Mouse (Mus musculus) urinary bladder, postnatal 4 days (tissue): ENCODE data around the gene Amn.

ENCODE experiments used
- DNase-seq, 2 experiments: peaks; one replicate each; pipeline ENCODE4 v3.0.0; 2021 to 2022; ENCODE audit warnings: low spot score in 2 of 2

The Amn gene

DNA sequence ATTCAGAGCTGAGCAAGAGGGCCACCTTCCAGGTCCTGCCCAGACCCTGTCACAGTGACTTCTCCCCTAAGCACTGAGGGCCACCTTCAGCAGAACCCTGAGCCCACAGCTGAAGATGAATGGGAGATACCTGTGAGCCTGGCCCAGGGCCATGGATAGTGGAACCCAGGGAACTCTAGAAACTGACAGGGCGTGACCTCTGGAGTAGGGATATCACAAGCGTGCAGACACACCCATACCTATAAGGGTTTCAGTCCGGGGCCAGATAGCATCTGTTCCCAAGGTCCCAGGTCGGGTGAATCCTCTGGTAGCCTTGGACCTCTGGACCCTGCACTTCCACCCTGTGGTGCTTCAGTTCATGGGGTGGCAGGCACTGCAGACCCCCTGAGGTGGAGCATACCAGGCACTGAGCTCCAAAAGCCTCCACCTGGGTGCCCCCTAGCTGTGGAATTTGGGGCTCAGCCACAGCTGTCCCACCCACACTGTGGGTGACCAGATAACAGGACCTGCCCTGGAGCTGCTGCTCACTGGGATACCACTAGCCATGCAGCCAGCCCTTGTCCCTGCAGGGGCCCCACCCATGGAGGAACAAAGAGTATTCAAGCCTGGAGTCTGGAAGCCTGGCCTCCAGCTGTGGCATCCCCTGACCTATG is 3.1 kb upstream of the Amn start:
- no peak for DNase-seq

DNA sequence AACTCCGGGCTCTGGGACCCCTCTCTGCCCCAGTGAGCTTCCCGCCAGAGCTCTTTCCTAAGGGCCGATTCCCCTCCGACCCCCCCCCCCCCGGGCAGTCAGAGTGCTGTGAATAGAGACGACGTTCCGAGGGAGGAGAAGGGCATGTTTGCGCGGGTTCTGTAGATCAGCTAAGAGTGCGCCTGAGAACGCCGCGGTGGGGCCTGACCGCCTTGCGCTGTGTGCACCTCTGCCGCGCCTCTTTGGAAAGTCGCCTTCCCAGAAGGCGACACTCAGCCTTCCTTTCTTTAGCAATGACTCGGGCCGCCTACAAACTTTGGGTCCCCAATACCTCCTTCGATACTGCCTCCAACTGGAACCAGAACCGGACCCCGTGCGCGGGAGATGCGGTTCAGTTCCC is 511 bp downstream of the Amn start:
- DNase-seq, result no peak

DNA sequence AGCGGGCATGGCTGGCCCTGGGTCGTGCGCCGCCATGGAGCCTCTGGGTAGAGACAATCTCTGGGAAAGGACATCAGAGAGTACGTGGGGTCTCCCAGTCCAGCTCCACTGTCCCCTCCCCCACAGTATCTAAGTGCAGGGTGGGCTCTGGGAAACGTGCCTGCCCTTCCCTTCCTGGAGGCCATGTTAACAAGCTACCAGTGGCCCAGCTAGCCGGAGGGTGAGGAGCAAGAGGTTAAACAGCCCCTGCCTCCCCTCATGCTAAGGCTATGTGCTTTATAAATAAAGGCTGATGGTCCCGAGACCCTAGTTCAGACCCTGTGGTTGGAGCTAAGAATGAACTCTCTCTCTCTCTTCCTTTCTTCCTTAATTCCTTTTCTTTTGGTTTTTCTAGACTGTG is 1.1 kb downstream of the Amn start:
- DNase-seq, result no peak

DNA sequence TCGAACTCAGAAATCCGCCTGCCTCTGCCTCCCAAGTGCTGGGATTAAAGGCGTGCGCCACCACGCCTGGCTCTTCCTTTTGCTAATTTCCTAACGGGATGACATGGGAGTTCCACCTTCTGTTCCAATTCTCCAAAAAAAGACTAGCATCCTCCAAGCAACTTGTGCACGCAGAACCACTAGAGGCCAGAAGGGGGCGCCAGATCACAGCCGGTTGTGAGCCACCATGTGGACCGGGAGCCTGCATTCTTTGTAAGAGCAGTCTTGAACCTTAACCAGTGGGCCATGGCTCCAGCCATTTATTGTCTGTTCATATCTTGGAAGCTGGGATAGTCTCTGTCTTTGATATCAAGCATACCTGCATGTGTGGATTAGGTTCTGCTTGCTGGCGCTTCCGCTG is 1.5 kb downstream of the Amn start:
- peak; percentile 61 to 81 for DNase-seq

DNA sequence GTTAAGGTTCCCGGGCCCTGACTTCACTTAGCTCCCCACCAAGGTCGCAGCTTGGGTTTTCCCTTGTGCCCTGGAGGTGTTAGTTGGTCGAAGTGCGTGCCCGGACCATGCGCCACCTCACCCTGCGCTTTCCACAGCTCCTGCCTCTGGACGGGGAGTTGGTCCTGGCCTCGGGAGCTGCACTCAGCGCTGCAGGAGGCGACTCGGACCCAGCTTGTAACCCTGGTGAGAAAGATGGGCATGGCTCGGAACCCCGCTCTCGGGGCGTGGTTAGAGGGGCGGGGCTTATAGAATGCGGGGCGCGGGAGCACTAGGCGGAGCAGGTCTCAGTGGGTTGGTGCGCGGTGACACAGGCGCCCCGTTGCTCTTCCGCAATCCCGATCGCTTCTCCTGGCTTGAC is 3.1 kb downstream of the Amn start:
- DNase-seq, result no peak

DNA sequence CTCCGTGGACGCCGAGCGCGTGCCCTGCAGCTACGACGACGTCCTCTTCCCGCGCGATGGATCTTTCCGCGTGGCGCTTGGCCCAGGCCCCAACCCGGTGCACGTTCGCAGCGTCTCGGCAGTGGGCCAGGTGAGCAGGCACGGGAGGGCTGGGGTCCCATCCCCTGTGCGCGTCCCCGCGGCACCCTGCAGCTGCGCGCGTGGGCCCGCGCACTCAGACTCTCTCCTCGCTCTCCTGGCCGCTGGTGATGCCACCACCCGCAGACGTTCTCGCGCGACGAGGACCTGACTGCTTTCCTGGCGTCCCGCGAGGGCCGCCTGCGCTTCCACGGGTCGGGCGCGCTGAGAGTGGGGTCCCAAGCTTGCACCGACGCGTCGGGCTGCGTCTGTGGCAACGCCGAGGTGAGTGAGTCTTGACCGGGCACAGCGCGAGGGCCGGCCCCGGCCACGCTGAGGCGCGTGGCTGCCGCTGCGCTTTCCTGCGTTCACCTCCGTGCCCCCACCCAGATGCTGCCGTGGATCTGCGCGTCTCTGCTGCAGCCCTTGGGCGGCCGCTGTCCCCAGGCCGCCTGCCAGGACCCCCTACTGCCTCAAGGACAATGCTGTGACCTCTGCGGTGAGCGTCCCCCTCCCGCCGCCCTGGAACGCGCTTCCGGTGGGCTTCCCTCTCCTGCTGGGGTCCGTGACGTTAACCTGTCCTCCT is 3.7 kb downstream of the Amn start:
- no peak for DNase-seq

DNA sequence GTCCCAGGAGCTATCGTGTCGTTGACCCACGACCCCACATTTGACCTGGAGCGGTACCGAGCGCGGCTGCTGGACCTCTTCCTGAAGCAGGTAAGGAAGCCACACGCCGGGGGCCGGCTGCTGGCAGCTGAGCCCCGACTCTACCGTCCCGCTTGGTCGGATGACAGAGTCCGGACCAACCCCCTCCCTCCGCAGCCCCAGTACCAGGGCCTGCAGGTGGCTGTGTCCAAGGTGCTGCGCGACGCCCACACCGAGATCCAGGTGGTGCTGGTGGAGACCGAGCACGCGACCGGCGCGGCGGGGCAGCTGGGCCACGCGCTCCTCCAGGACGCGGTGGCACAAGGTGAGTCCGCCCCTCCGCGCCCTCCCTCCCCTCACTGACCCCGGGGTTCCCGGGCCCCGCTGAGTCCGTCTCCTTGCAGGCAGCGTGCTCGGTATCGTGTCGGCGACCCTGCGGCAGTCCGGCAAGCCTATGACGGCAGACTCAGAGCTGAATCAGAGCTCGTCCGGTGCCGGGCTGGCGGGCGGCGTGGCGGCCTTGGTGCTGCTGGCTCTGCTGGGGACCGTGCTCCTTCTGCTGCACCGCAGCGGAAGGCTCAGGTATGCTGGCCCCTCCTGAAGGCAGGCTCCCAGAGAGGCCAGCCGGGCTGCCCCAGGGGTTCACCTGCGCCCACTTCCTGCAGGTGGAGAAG is 4.4 kb downstream of the Amn start:
- DNase-seq, result no peak

DNA sequence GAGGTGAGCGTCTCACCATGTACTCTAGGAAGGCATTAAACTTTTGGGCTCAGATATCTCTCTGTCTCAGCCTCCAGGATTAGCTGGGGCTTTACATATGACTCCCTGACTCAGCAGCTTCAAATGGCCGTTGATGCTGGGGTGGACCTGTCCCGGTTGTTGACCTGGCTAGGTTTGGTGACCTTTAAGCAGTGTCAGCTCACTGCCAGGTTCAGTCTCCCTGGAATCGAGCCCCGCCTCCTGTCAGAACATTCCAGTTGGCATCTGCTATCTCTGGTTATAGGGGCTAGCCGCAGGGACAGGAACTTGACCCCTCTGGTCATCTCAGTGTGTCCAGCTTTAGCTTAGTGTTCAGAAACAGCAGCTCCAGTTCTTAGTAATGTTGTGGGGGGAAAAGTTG is 5.5 kb downstream of the Amn start:
- DNase-seq, result no peak

DNA sequence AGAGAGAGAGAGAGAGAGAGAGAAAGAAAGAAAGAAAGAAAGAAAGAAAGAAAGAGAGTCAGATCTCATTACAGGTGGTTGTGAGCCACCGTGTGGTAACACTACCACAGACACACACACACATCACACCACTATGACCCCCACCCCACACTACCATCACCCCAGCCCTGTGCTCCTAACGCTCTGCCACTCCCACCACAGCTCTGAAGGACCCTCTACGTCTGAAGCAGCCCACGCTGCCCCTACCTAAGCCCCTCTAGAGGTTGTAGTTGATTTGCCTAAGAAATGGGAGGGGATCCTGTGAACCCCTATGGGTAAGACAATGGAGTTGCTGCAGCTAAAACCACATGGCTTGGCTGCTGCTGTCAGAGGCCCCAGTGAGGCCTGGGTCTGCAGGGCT is 12.7 kb downstream of the Amn start:
- no peak for DNase-seq

DNA sequence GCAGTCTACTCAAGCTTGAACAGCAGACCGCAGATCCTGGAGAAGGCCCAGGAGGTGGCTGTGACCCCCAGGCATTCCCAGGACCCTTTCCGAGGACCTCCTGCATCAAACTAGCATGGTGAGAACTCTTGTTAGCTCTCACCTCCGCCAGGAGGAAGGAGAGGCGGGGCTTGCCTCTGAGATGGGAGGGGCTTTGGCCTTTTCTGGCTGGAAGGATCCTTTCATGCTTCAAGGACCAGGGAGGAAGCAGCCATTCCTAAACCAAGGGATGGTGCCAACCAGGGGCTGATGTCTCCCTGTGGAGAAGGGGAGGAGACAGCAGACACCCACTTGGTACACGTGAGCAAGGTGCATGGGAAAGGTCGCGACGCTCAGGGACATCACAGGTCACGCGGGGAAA is 13.6 kb downstream of the Amn start:
- DNase-seq, result no peak

DNA sequence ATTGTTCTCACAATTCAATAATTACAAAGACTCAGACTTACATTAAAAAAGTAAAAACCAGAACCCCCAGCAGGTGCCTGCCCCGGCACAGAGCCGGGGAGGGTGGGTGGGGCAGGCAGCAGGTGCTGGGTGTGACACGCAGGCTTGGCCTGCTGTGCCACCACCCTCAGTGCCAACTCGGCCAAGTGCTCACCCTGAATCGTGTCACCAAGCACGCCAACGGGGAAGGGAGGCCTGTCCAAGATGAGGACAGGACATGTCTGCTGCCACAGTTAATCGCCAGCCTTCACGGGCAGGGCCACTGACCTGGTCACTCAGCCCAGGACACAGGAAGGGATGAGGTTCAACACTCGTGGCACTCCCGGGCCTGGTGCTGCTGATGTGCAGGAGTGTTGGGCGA is 22.1 kb downstream of the Amn start:
- DNase-seq, result no peak

DNA sequence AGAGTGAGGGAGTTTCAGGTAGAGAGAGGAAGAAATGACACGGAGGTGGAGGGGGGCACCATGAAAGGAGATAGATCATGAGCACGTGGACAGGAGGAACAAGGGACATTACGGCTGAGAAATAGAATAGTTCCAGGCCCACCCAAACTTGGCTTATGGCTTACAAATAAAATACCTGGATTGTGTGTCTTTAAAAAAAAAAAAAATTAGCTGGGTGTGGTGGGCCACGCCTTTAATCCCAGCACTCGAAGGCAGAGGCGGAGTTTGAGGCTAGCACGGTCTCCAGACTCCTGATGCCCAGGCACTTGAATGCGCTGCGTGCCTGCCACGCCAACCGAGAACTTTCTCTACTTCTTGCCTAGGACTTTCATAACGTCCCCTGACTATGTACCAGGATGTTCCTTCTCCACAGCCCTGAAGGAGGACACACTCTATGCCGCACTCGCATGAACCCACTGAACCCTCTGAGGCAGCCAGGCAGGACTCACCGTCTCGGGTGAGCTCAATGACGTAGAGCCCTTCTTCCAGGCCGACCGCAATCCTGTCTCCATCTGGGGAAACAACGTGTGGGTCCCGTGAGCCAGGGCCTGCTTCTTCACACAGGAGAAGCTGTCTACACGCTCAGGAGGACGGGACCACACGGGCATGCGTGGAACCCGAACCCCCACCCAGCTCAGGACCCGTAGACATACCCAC is 30.6 kb downstream of the Amn start:
- DNase-seq, result no peak

DNA sequence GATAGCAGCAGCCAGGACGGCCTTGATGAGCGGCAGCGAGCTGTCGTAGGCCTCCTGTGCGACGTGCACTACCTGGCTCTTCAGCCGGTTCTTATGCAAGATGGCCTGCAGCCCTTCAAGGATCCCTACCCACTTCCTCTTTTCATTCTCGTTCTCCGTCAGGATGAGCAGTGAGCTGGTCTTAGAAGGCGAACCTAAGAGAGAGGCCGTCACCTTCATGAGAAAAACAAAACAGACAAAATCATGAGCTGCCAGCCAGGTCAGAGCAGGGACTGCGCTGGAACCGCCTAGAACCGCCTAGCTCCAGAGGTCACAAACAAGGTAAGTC is 31.1 kb downstream of the Amn start:
- DNase-seq, result no peak

DNA sequence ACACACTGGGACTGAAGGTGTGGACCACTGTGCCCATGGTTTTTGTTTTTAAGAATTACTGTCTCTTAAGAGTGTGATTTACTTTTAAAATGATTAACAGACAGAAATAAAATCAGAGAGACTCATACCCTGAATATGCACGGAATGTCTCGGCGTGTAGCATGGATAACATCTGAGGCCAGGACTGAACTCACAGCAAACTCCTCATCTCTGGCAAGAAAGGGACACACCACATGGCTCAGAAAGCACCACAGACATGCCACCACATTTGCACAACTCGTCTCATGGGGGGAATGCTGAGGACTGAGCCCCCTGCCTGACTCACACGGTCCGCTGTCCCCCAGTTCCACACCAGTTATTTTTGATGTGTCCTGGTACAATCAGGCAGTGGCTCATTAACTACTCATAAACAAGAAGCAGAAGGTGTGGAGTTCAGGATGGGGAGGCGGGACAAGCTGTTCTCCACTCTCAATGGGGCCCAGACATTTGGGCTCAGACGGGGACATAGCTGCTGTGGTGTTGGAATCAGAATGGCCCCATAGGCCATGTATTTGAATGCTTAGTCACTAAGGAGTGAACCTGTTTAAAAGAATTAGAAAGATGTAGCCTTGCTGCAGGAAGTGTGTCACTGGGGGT is 32.9 kb downstream of the Amn start:
- no peak for DNase-seq

DNA sequence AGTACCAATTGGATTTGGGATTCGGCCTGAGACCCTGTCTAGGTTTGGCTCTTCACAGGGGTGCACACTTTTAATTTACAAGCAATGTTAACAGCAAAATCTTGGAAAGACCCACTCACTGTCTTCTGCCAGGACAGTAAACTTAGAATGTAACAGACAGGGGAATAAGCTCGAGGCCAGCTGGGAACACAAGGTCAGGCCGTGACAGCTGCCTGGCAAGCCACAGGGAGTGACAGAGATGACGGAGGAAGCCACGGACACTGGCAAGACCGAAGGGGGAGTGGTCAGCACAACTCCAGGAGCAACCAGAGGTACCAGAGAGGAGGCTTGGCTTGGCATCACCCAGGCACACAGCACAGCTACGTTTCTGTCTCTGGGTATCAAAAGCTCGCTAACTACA is 35.9 kb downstream of the Amn start:
- no peak for DNase-seq

DNA sequence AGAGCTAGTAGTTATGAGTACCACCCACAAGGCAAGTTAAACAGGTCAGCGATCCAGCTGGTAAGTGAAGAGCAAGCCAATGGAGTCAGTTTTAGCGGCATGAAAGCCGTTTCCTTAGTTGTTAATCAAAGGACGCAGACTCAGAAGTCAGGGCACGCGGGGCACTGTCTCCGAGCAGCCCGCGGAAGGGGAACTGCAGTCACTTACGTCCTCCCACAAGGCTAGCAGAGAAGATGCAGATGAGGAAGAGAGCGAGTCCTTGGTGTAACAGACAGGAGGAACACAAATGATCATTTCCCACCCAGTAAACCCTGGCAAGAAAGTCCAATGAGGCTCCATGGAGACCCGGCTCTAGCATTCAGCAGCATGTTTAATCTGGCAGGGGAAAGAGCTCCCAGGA is 38.4 kb downstream of the Amn start:
- no peak for DNase-seq

DNA sequence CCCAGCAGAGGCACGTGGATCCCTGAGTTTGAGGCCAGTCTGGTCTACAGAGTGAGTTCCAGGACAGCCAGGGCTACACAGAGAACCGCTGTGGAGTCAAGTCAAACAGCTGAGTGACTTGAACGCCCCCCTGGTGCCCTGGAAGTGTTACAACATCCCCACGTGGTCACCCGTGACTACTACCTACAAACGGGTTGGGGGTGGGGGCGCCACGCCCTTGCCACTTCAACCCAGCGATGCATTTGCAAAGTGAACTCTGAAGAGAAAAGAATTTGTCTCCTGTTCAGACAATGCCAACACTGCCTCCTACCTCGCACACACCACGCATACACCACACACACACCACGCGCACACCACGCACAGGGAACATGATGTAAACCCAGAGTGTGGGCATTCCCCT is 39.0 kb downstream of the Amn start:
- no peak for DNase-seq

DNA sequence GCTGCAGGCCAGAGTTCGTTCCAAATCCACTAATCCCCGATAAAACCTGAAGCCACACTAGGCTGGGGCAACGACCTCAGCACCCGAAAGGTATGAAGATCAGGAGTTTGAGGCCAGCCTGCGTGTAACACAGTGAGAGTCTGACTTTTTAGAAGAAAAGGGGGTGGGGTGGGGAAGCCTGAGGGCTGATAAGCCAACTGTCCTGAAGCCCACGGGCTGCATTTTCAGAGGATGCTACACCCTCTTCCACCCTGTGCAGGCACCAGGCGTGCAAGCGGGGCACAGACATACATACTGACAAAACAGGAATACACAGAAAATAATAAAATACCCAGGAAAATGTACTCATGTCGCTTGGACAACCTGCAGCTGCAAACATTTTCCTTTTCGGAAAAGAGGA is 40.9 kb downstream of the Amn start:
- no peak for DNase-seq

DNA sequence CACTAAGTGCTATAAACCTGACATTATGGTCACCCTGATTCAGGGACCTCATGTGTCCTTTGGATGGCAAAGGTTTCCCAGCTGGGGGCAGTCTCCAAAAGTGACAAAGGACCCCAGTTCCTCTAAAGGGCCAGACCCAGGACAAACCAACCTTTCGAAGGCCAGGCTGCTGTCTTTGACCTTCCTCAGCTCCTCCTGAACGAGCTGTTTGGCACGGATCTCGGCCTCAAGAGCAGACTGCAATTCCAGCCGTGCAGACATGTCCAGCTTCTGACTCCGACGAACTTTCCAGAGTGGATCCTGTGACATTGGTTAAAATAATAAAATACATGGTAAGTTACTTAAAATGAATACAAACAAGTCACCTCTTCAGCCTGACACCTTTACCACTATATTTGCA is 43.4 kb downstream of the Amn start:
- DNase-seq, result no peak

DNA sequence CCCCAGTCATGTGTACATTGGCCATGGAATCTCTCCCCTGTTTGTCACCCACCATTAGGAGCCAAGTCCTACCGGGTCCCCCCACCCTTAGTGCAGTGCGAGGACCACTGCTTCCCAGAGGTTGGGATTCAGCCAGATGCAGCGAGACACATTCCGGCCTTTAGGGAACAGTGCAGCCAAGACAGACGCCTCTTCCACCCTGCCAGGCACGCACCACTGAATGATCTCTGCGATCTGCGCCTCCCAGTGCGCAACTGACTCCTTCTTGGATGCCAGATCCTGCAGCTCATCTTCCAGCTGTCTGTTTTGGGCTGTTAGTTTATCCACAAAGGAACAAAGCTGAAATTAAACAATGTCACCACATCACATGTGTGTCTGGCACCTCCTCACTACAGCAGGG is 46.8 kb downstream of the Amn start:
- DNase-seq, result no peak

DNA sequence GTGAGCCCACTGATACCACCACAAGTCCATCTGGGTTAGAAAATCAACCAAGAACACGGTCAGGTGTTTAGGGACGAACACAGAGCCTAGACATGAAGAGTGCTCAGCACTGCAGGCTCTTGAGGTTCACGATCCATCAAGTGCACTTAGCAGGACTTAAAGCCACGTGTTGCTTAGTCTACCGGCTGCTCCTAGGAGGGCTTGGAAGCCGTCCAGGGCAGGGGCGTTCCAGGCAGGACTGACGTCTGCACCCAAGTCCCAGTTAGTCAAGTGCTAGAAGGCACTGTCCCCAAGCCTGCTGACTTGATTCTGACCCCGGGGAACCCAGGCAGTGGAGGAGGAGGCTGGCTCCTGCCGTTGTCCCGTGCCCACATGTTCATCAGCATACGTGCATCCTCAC is 49.7 kb downstream of the Amn start:
- no peak for DNase-seq

DNA sequence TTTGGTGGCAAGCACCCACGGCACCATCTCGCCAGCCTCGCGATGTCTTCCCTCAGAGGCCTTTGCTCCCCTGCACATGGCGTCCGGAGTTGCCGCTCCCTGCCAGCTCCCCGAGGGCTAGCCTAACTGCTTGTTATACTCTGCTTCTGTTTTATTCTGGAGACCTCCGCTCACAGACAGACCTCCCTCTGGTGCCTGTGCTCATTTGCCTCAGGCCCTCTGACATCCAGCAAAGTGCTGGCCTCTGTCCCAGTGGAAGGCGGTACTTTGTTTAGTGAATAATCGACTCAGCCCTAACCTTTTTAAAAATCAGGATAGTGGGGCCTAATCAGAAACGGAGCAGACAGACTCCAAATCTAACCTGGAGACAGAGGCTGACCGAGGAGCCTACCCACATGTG is 50.9 kb downstream of the Amn start:
- no peak for DNase-seq
